Mouse (Mus musculus) heart, embryonic 16.5 days (tissue): ENCODE data around the gene Pafah1b3. TPM values are rescaled to one million over a fixed set of nuclear protein-coding genes. Genes with fewer than 3 reads are reported as not detected.

Source experiments
- ATAC-seq: fragments of 200-750 bp; cut with Nextera tagmentation; replicated peaks from 2 replicates; pipeline ENCODE4 v1.8.0; 2017; ENCODE audit warnings: moderate number of reproducible peaks; ENCODE audit not compliant: insufficient read depth, low FRiP score; ENCODE audit errors: extremely low read depth
- H3K27ac ChIP-seq: fragments of 300-500 bp; sonication (generic); 2 replicates; pipeline ENCODE4 v1.5.1; 2014; ENCODE audit warnings: mild to moderate bottlenecking, low read length, control low read depth, moderate library complexity
- H3K27me3 ChIP-seq: fragments of 300-500 bp; sonication (generic); 2 replicates; pipeline ENCODE4 v1.6.1; 2014; ENCODE audit warnings: low read length, mixed read lengths; ENCODE audit not compliant: control insufficient read depth, insufficient read depth
- H3K36me3 ChIP-seq: fragments of 300-500 bp; sonication (generic); 2 replicates; pipeline ENCODE4 v1.6.1; 2014; ENCODE audit not compliant: control insufficient read depth, insufficient read depth
- H3K4me1 ChIP-seq: fragments of 300-500 bp; sonication (generic); 2 replicates; pipeline ENCODE4 v1.6.1; 2014; ENCODE audit warnings: low read length, mixed read lengths; ENCODE audit not compliant: control insufficient read depth, insufficient read depth
- H3K4me2 ChIP-seq: fragments of 300-500 bp; sonication (generic); 2 replicates; pipeline ENCODE4 v1.6.1; 2014; ENCODE audit warnings: low read depth, mild to moderate bottlenecking, control low read depth, low read length
- H3K4me3 ChIP-seq: fragments of 300-500 bp; sonication (generic); 2 replicates; pipeline ENCODE4 v1.5.1; 2014; ENCODE audit warnings: mild to moderate bottlenecking, control low read depth, low read length
- H3K9ac ChIP-seq: fragments of 300-500 bp; sonication (generic); 2 replicates; pipeline ENCODE4 v1.6.1; 2014; ENCODE audit warnings: low read length, control low read depth
- H3K9me3 ChIP-seq: fragments of 300-500 bp; sonication (generic); replicated peaks from 2 replicates; pipeline ENCODE4 v1.6.1; 2016; ENCODE audit warnings: low read length; ENCODE audit not compliant: control insufficient read depth
- WGBS: fragments of 180-500 bp; shearing (Covaris S2); extraction: QIAGEN DNeasy Blood & Tissue Kit; methylation state at CpG from one replicate; pipeline ENCODE4 v1.1.7; 2014; 5-methylcytosine and 5-hydroxymethylcytosine counted together
- polyA plus RNA-seq: library from polyadenylated mRNA; unstranded; fragments of >200 nt; fragmentation: Nextera tagmentation; extraction: Ambion mirVana; gene quantifications from 2 replicates; pipeline ENCODE4 v1.2.1, GENCODE M21; 2015

Pafah1b3 gene
- polyA plus RNA-seq, 1 experiment from 2014 or later = 111 TPM

GRCm38 (mm10) chr7:25250141-25250972, 47.4 kb downstream of the Pafah1b3 start, which contains the start of gene Erf:
Gene Erf (minus strand): TSS chr7:25250761.
- Histone ChIP-seq H3K4me2 (peak within 1 kb of the TSS; percentile 98), H3K4me3 (peak within 1 kb of the TSS; percentile 100), H3K4me1 (peaks cover 41% of the 10 kb centered on the region), H3K9ac (peak within 1 kb of the TSS; percentile 99), H3K36me3 (peaks cover 2% of the 10 kb centered on the region; the same call in 1 of the 2 replicates), H3K27ac (peak within 1 kb of the TSS; percentile 99), H3K9me3 (no peaks in the 10 kb centered on the region), H3K27me3 (no peaks in the 10 kb centered on the region)
- whole genome bisulfite sequencing = under 1% methylated on average over 60 of the region's 81 CpGs
- ATAC-seq = peak; percentile 76

- H3K4me3 ChIP-seq = peak overlapping the region; percentile 100
- peak; percentile 50 for ATAC-seq
- peak overlapping the region; percentile 98 for H3K4me2 ChIP-seq
- peaks cover 41% of the 10 kb centered on the region for H3K4me1 ChIP-seq
- H3K27ac ChIP-seq = peak overlapping the region; percentile 99
- WGBS = 1% methylated on average over 60 of the region's 73 CpGs
- H3K9me3 ChIP-seq = no peaks in the 10 kb centered on the region
- peaks cover 9% of the 10 kb centered on the region for H3K36me3 ChIP-seq
- H3K9ac ChIP-seq = peak overlapping the region; percentile 99
- no peaks in the 10 kb centered on the region for H3K27me3 ChIP-seq
Observed at GRCm38 (mm10) chr7:25249314-25250140, 48.3 kb downstream of the Pafah1b3 start.

GRCm38 (mm10) chr7:25248846-25249313, 48.9 kb downstream of the Pafah1b3 start:
- no peaks in the 10 kb centered on the region for H3K27me3 ChIP-seq
- H3K4me2 ChIP-seq = peak overlapping the region; percentile 98
- peak; percentile 0; the same call in 1 of the 2 replicates for ATAC-seq
- 0% methylated on average over 21 of the region's 25 CpGs for WGBS
- no peaks in the 10 kb centered on the region for H3K9me3 ChIP-seq
- peak overlapping the region; percentile 99 for H3K9ac ChIP-seq
- H3K27ac ChIP-seq = peak overlapping the region; percentile 99
- peak overlapping the region; percentile 100 for H3K4me3 ChIP-seq
- H3K36me3 ChIP-seq = peaks cover 13% of the 10 kb centered on the region
- H3K4me1 ChIP-seq = peaks cover 41% of the 10 kb centered on the region

- WGBS = under 1% methylated on average over 18 of the region's 18 CpGs
- peak; percentile 7 for ATAC-seq
Observed at GRCm38 (mm10) chr7:25248018-25248647, 49.7 kb downstream of the Pafah1b3 start.

GRCm38 (mm10) chr7:25247498-25247897, 50.3 kb downstream of the Pafah1b3 start:
- Histone ChIP-seq H3K4me2 (peak overlapping the region; percentile 98), H3K27me3 (no peaks in the 10 kb centered on the region), H3K4me3 (peak overlapping the region; percentile 100), H3K9ac (peak overlapping the region; percentile 99), H3K27ac (peak overlapping the region; percentile 99), H3K4me1 (peaks cover 41% of the 10 kb centered on the region), H3K9me3 (no peaks in the 10 kb centered on the region), H3K36me3 (peaks cover 24% of the 10 kb centered on the region)
- WGBS = 7% methylated on average over 3 of the region's 3 CpGs
- no peak for ATAC-seq

More at GRCm38 (mm10) chr7:25248018-25248647, 49.7 kb downstream of the Pafah1b3 start:
- peaks cover 41% of the 10 kb centered on the region for H3K4me1 ChIP-seq
- H3K9me3 ChIP-seq = no peaks in the 10 kb centered on the region
- peaks cover 18% of the 10 kb centered on the region for H3K36me3 ChIP-seq
- peak overlapping the region; percentile 99 for H3K27ac ChIP-seq
- no peaks in the 10 kb centered on the region for H3K27me3 ChIP-seq
- H3K4me2 ChIP-seq = peak overlapping the region; percentile 98
- peak overlapping the region; percentile 100 for H3K4me3 ChIP-seq
- H3K9ac ChIP-seq = peak overlapping the region; percentile 99

- H3K4me3 ChIP-seq = peak overlapping the region; percentile 100
- peak overlapping the region; percentile 99 for H3K9ac ChIP-seq
- H3K36me3 ChIP-seq = peaks cover 24% of the 10 kb centered on the region
- WGBS = 16% methylated on average over 4 of the region's 4 CpGs
- H3K4me2 ChIP-seq = peak overlapping the region; percentile 98
- no peaks in the 10 kb centered on the region for H3K27me3 ChIP-seq
- no peak for ATAC-seq
- peak overlapping the region; percentile 99 for H3K27ac ChIP-seq
- H3K9me3 ChIP-seq = no peaks in the 10 kb centered on the region
- H3K4me1 ChIP-seq = peaks cover 35% of the 10 kb centered on the region
Observed at GRCm38 (mm10) chr7:25246759-25247137, 51.0 kb downstream of the Pafah1b3 start.

GRCm38 (mm10) chr7:25246079-25246758, 51.6 kb downstream of the Pafah1b3 start:
- H3K27me3 ChIP-seq = no peaks in the 10 kb centered on the region
- H3K4me3 ChIP-seq = peak overlapping the region; percentile 100
- peaks cover 24% of the 10 kb centered on the region for H3K36me3 ChIP-seq
- H3K27ac ChIP-seq = peak overlapping the region; percentile 99
- H3K4me2 ChIP-seq = peak overlapping the region; percentile 98
- peak overlapping the region; percentile 99 for H3K9ac ChIP-seq
- 32% methylated on average over 20 of the region's 20 CpGs for WGBS
- H3K9me3 ChIP-seq = no peaks in the 10 kb centered on the region
- peaks cover 34% of the 10 kb centered on the region for H3K4me1 ChIP-seq
- no peak for ATAC-seq
